Comparison of ENCODE assay signal across 14 mouse cellular contexts in genomic region chr12:117156256-117156655, GRCm38 (mm10).
DNase-seq lines count a peak whose midpoint lies in the region; ATAC-seq and TF ChIP-seq lines count a peak whose summit lies in the region.
"Had no signal": no experiment of that assay in that cellular context is flagged by ENCODE, and none has a peak within 500 bp of the region (broad histone marks: within the 10 kb centered on the region; RNA-seq: fewer than 3 reads in every experiment).

No protein-coding gene starts in this region.

- peaks cover 94% of the 10 kb centered on the region for H3K27me3 ChIP-seq in embryonic facial prominence, embryonic 12.5 days
- peaks cover 66% of the 10 kb centered on the region for H3K27me3 ChIP-seq in forebrain, embryonic 15.5 days
- H3K27me3 ChIP-seq in limb, embryonic 10.5 days (ENCODE audit: low read depth, poor library complexity, severe bottlenecking) = peaks cover 100% of the 10 kb centered on the region
- H3K27me3 ChIP-seq in neural tube, embryonic 12.5 days (replicated peaks) = peaks cover 44% of the 10 kb centered on the region
- peaks cover 32% of the 10 kb centered on the region for H3K27me3 ChIP-seq in stomach, postnatal 0 days (ENCODE audit: control insufficient read depth, insufficient read depth, low read length)

- no peak for TF ChIP-seq EP300 in stomach, postnatal 0 days (optimal IDR thresholded peaks at IDR 0.05)

- TF ChIP-seq CTCF in stomach, postnatal 0 days (IDR thresholded peaks at IDR 0.05; ENCODE audit: low read depth) = no peak

- H3K4me2 ChIP-seq in embryonic facial prominence, embryonic 12.5 days (replicated peaks) = peak overlapping the region; percentile 94
- H3K4me2 ChIP-seq in forebrain, embryonic 15.5 days (replicated peaks) = peak overlapping the region; percentile 51
- H3K4me2 ChIP-seq in neural tube, embryonic 12.5 days (replicated peaks) = peak overlapping the region; percentile 95
- H3K4me2 ChIP-seq in stomach, postnatal 0 days (replicated peaks; ENCODE audit: low read depth) = no peak overlapping the region
- H3K4me2 ChIP-seq: intestine, embryonic 15.5 days had no signal

- H3K4me3 ChIP-seq in embryonic facial prominence, embryonic 12.5 days = 0 out of 2 replicates have a peak overlapping the region, but pooled peaks have one; percentile 65
- peak overlapping the region; percentile 53 for H3K4me3 ChIP-seq in forebrain, embryonic 15.5 days
- H3K4me3 ChIP-seq in limb, embryonic 10.5 days = no peak overlapping the region; the same call in 1 of the 2 replicates
- peak overlapping the region; percentile 73; the same call in 1 of the 2 replicates for H3K4me3 ChIP-seq in neural tube, embryonic 12.5 days
- H3K4me3 ChIP-seq in stomach, postnatal 0 days (ENCODE audit: low read depth, low read length) = no peak overlapping the region
- H3K4me3 ChIP-seq: intestine, embryonic 15.5 days had no signal

- no peaks in the 10 kb centered on the region for H3K9me3 ChIP-seq in embryonic facial prominence, embryonic 12.5 days
- H3K9me3 ChIP-seq in forebrain, embryonic 15.5 days = no peaks in the 10 kb centered on the region
- no peaks in the 10 kb centered on the region for H3K9me3 ChIP-seq in limb, embryonic 10.5 days (replicated peaks)
- no peaks in the 10 kb centered on the region for H3K9me3 ChIP-seq in neural tube, embryonic 12.5 days
- no peaks in the 10 kb centered on the region for H3K9me3 ChIP-seq in stomach, postnatal 0 days (ENCODE audit: control insufficient read depth, low read length)
- H3K9me3 ChIP-seq: intestine, embryonic 15.5 days had no signal

- no peak for ATAC-seq in embryonic facial prominence, embryonic 12.5 days (ENCODE audit: insufficient number of reproducible peaks, insufficient read depth, low FRiP score, low TSS enrichment)
- no peak for ATAC-seq in forebrain, embryonic 15.5 days (replicated peaks)
- no peak for ATAC-seq in neural tube, embryonic 12.5 days (ENCODE audit: low FRiP score, low read depth)
- ATAC-seq in stomach, postnatal 0 days (ENCODE audit: low FRiP score, low TSS enrichment) = no peak
- ATAC-seq: intestine, embryonic 15.5 days; Patski had no signal

- H3K27ac ChIP-seq in embryonic facial prominence, embryonic 12.5 days = peak overlapping the region; percentile 60; the same call in 1 of the 2 replicates
- peak overlapping the region; percentile 89 for H3K27ac ChIP-seq in forebrain, embryonic 15.5 days (replicated peaks)
- H3K27ac ChIP-seq in limb, embryonic 10.5 days = no peak overlapping the region
- no peak overlapping the region; the same call in 1 of the 2 replicates for H3K27ac ChIP-seq in neural tube, embryonic 12.5 days
- H3K27ac ChIP-seq in stomach, postnatal 0 days (replicated peaks) = no peak overlapping the region
- H3K27ac ChIP-seq: intestine, embryonic 15.5 days; liver, embryonic 14.5 days had no signal

- H3K4me1 ChIP-seq in embryonic facial prominence, embryonic 12.5 days = peaks cover 31% of the 10 kb centered on the region
- H3K4me1 ChIP-seq in forebrain, embryonic 15.5 days = peaks cover 74% of the 10 kb centered on the region
- peaks cover 75% of the 10 kb centered on the region for H3K4me1 ChIP-seq in limb, embryonic 10.5 days
- peaks cover 77% of the 10 kb centered on the region for H3K4me1 ChIP-seq in neural tube, embryonic 12.5 days
- H3K4me1 ChIP-seq in stomach, postnatal 0 days (replicated peaks; ENCODE audit: control insufficient read depth, insufficient read depth) = no peaks in the 10 kb centered on the region

- DNase-seq in limb, embryonic 10.5 days (ENCODE audit: low spot score) = peak; percentile 47
- no peak for DNase-seq in adrenal gland, postnatal 10 days
- DNase-seq in stomach, postnatal 0 days (ENCODE audit: low spot score) = no peak
- DNase-seq in lung, postnatal 4 days = no peak
- DNase-seq: cerebellum, adult 9-11 months; kidney, postnatal 4 days; lung, postnatal 36 days; right cerebral cortex, postnatal 14 days had no signal

- H3K36me3 ChIP-seq in embryonic facial prominence, embryonic 12.5 days = no peaks in the 10 kb centered on the region
- no peaks in the 10 kb centered on the region for H3K36me3 ChIP-seq in forebrain, embryonic 15.5 days
- no peaks in the 10 kb centered on the region for H3K36me3 ChIP-seq in limb, embryonic 10.5 days
- H3K36me3 ChIP-seq in neural tube, embryonic 12.5 days = no peaks in the 10 kb centered on the region
- H3K36me3 ChIP-seq in stomach, postnatal 0 days (ENCODE audit: control insufficient read depth, insufficient read depth, low read length) = no peaks in the 10 kb centered on the region
- H3K36me3 ChIP-seq: intestine, embryonic 15.5 days had no signal

- WGBS in embryonic facial prominence, embryonic 12.5 days = 29% methylated on average over 5 of the region's 5 CpGs
- 15% methylated on average over 5 of the region's 5 CpGs for WGBS in forebrain, embryonic 15.5 days
- WGBS in limb, embryonic 10.5 days = 17% methylated on average over 5 of the region's 5 CpGs
- 6% methylated on average over 5 of the region's 5 CpGs for WGBS in neural tube, embryonic 12.5 days
- WGBS in stomach, postnatal 0 days = 42% methylated on average over 5 of the region's 5 CpGs

- H3K9ac ChIP-seq in embryonic facial prominence, embryonic 12.5 days = no peak overlapping the region
- peak overlapping the region; percentile 70 for H3K9ac ChIP-seq in forebrain, embryonic 15.5 days (replicated peaks)
- peak overlapping the region; percentile 77; the same call in 1 of the 2 replicates for H3K9ac ChIP-seq in neural tube, embryonic 12.5 days
- no peak overlapping the region for H3K9ac ChIP-seq in stomach, postnatal 0 days (ENCODE audit: low read length)
- H3K9ac ChIP-seq: intestine, embryonic 15.5 days; liver, embryonic 14.5 days had no signal

Comparison
In these comparisons a context has a peak if more than half of its experiments do, and no peak if none do; other contexts are left out.
1. H3K27ac ChIP-seq: peak in embryonic facial prominence, embryonic 12.5 days (single experiment) and forebrain, embryonic 15.5 days (single experiment); none in limb, embryonic 10.5 days (single experiment), neural tube, embryonic 12.5 days (single experiment) and stomach, postnatal 0 days (single experiment).
2. H3K4me3 ChIP-seq: peak in embryonic facial prominence, embryonic 12.5 days (single experiment), forebrain, embryonic 15.5 days (single experiment) and neural tube, embryonic 12.5 days (single experiment); none in limb, embryonic 10.5 days (single experiment) and stomach, postnatal 0 days (single experiment).
3. H3K9ac ChIP-seq: peak in forebrain, embryonic 15.5 days (single experiment) and neural tube, embryonic 12.5 days (single experiment); none in embryonic facial prominence, embryonic 12.5 days (single experiment) and stomach, postnatal 0 days (single experiment).